Mouse (Mus musculus): Measurements from ENCODE around the gene Ttc7b. TPM values are rescaled to one million over a fixed set of nuclear protein-coding genes. Genes with fewer than 3 reads are reported as not detected.

The Ttc7b gene
- polyA plus RNA-seq, 1 experiment = 26.1 TPM

- TF ChIP-seq POLR2A (IDR thresholded peaks at IDR 0.05; ENCODE audit: low read depth, low read length) (no peak), CTCF (IDR thresholded peaks at IDR 0.05; ENCODE audit: borderline replicate concordance, insufficient read depth, low read length) (no peak)
- Histone ChIP-seq H3K27ac (ENCODE audit: insufficient read depth, low read length) (no peak overlapping the region), H3K4me1 (ENCODE audit: control insufficient read depth, insufficient read depth, low read length) (peaks cover 11% of the 10 kb centered on the region), H3K4me3 (ENCODE audit: insufficient read depth, low read length) (no peak overlapping the region)
Measured at GRCm38 (mm10) chr12:100445686-100446085, 74.9 kb downstream of the Ttc7b start.

GRCm38 (mm10) chr12:100445271-100445670 is 75.4 kb downstream of the Ttc7b start:
- peaks cover 11% of the 10 kb centered on the region for H3K4me1 ChIP-seq (ENCODE audit: control insufficient read depth, insufficient read depth, low read length)
- H3K4me3 ChIP-seq (ENCODE audit: insufficient read depth, low read length) = no peak overlapping the region
- no peak overlapping the region; the same call in 1 of the 2 replicates for H3K27ac ChIP-seq (ENCODE audit: insufficient read depth, low read length)
- TF ChIP-seq POLR2A (IDR thresholded peaks at IDR 0.05; ENCODE audit: low read depth, low read length) (no peak), CTCF (IDR thresholded peaks at IDR 0.05; ENCODE audit: borderline replicate concordance, insufficient read depth, low read length) (no peak)

- Histone ChIP-seq H3K27ac (ENCODE audit: insufficient read depth, low read length) (no peak overlapping the region; the same call in 1 of the 2 replicates), H3K4me3 (ENCODE audit: insufficient read depth, low read length) (no peak overlapping the region), H3K4me1 (ENCODE audit: control insufficient read depth, insufficient read depth, low read length) (peaks cover 15% of the 10 kb centered on the region)
- TF ChIP-seq POLR2A (IDR thresholded peaks at IDR 0.05; ENCODE audit: low read depth, low read length) (no peak), CTCF (IDR thresholded peaks at IDR 0.05; ENCODE audit: borderline replicate concordance, insufficient read depth, low read length) (no peak)
Measured at GRCm38 (mm10) chr12:100444671-100445165, 75.9 kb downstream of the Ttc7b start.

GRCm38 (mm10) chr12:100443452-100443851 is 77.2 kb downstream of the Ttc7b start:
- TF ChIP-seq POLR2A (IDR thresholded peaks at IDR 0.05; ENCODE audit: low read depth, low read length) (no peak), CTCF (IDR thresholded peaks at IDR 0.05; ENCODE audit: borderline replicate concordance, insufficient read depth, low read length) (no peak)
- H3K4me3 ChIP-seq (ENCODE audit: insufficient read depth, low read length) = no peak overlapping the region
- H3K27ac ChIP-seq (ENCODE audit: insufficient read depth, low read length) = no peak overlapping the region
- peaks cover 19% of the 10 kb centered on the region for H3K4me1 ChIP-seq (ENCODE audit: control insufficient read depth, insufficient read depth, low read length)

GRCm38 (mm10) chr12:100441609-100442008 is 79.0 kb downstream of the Ttc7b start:
- Histone ChIP-seq H3K4me3 (ENCODE audit: insufficient read depth, low read length) (no peak overlapping the region), H3K4me1 (ENCODE audit: control insufficient read depth, insufficient read depth, low read length) (peaks cover 19% of the 10 kb centered on the region)
- TF ChIP-seq CTCF (IDR thresholded peaks at IDR 0.05; ENCODE audit: borderline replicate concordance, insufficient read depth, low read length) (no peak), POLR2A (IDR thresholded peaks at IDR 0.05; ENCODE audit: low read depth, low read length) (no peak)

GRCm38 (mm10) chr12:100439883-100440282 is 80.7 kb downstream of the Ttc7b start:
- TF ChIP-seq CTCF (IDR thresholded peaks at IDR 0.05; ENCODE audit: borderline replicate concordance, insufficient read depth, low read length) = no peak
- TF ChIP-seq POLR2A (IDR thresholded peaks at IDR 0.05; ENCODE audit: low read depth, low read length) = no peak
- Histone ChIP-seq H3K27ac (ENCODE audit: insufficient read depth, low read length) (no peak overlapping the region), H3K4me1 (ENCODE audit: control insufficient read depth, insufficient read depth, low read length) (peaks cover 12% of the 10 kb centered on the region), H3K4me3 (ENCODE audit: insufficient read depth, low read length) (no peak overlapping the region)

More at GRCm38 (mm10) chr12:100441609-100442008, 79.0 kb downstream of the Ttc7b start:
- no peak overlapping the region for H3K27ac ChIP-seq (ENCODE audit: insufficient read depth, low read length)

- Histone ChIP-seq H3K4me3 (ENCODE audit: insufficient read depth, low read length) (no peak overlapping the region), H3K4me1 (ENCODE audit: control insufficient read depth, insufficient read depth, low read length) (peaks cover 8% of the 10 kb centered on the region), H3K27ac (ENCODE audit: insufficient read depth, low read length) (no peak overlapping the region)
- no peak for TF ChIP-seq CTCF (IDR thresholded peaks at IDR 0.05; ENCODE audit: borderline replicate concordance, insufficient read depth, low read length)
- TF ChIP-seq POLR2A (IDR thresholded peaks at IDR 0.05; ENCODE audit: low read depth, low read length) = no peak
Measured at GRCm38 (mm10) chr12:100439145-100439755, 81.4 kb downstream of the Ttc7b start.

GRCm38 (mm10) chr12:100438509-100438908 is 82.1 kb downstream of the Ttc7b start:
- no peak for TF ChIP-seq CTCF (IDR thresholded peaks at IDR 0.05; ENCODE audit: borderline replicate concordance, insufficient read depth, low read length)
- no peak for TF ChIP-seq POLR2A (IDR thresholded peaks at IDR 0.05; ENCODE audit: low read depth, low read length)
- H3K4me1 ChIP-seq (ENCODE audit: control insufficient read depth, insufficient read depth, low read length) = peaks cover 8% of the 10 kb centered on the region
- H3K27ac ChIP-seq (ENCODE audit: insufficient read depth, low read length) = no peak overlapping the region
- H3K4me3 ChIP-seq (ENCODE audit: insufficient read depth, low read length) = no peak overlapping the region

- no peak overlapping the region for H3K4me3 ChIP-seq (ENCODE audit: insufficient read depth, low read length)
- H3K27ac ChIP-seq (ENCODE audit: insufficient read depth, low read length) = no peak overlapping the region
- TF ChIP-seq POLR2A (IDR thresholded peaks at IDR 0.05; ENCODE audit: low read depth, low read length) = no peak
- TF ChIP-seq CTCF (IDR thresholded peaks at IDR 0.05; ENCODE audit: borderline replicate concordance, insufficient read depth, low read length) = no peak
- peaks cover 8% of the 10 kb centered on the region for H3K4me1 ChIP-seq (ENCODE audit: control insufficient read depth, insufficient read depth, low read length)
Measured at GRCm38 (mm10) chr12:100437862-100438261, 82.8 kb downstream of the Ttc7b start.

GRCm38 (mm10) chr12:100435763-100436162 is 84.9 kb downstream of the Ttc7b start:
- H3K27ac ChIP-seq (ENCODE audit: insufficient read depth, low read length) = no peak overlapping the region
- peaks cover 8% of the 10 kb centered on the region for H3K4me1 ChIP-seq (ENCODE audit: control insufficient read depth, insufficient read depth, low read length)
- TF ChIP-seq POLR2A (IDR thresholded peaks at IDR 0.05; ENCODE audit: low read depth, low read length) = no peak
- TF ChIP-seq CTCF (IDR thresholded peaks at IDR 0.05; ENCODE audit: borderline replicate concordance, insufficient read depth, low read length) = no peak
- no peak overlapping the region for H3K4me3 ChIP-seq (ENCODE audit: insufficient read depth, low read length)

Data from embryonic fibroblast, embryonic 13.5 days (primary cell).